Mouse (Mus musculus): Measurements from ENCODE around the gene Sh3gl3. TPM values are rescaled to one million over a fixed set of nuclear protein-coding genes. Genes with fewer than 3 reads are reported as not detected.

Gene Sh3gl3
- polyA plus RNA-seq, 1 experiment from 2014 or later = 0.19 TPM

- 54% methylated on average over 3 of the region's 3 CpGs for WGBS (ENCODE audit: insufficient replicate concordance)
- H3K9ac ChIP-seq (ENCODE audit: low read depth, low read length) = no peak overlapping the region
Observed at GRCm38 (mm10) chr7:82350421-82350820, 176.8 kb downstream of the Sh3gl3 start.

More at GRCm38 (mm10) chr7:82350421-82350820, 176.8 kb downstream of the Sh3gl3 start:
- no peak for ATAC-seq (ENCODE audit: low read depth)
- H3K27ac ChIP-seq (ENCODE audit: low read length) = no peak overlapping the region
- H3K9me3 ChIP-seq (replicated peaks; ENCODE audit: control insufficient read depth, low read length) = no peaks in the 10 kb centered on the region
- H3K4me3 ChIP-seq (ENCODE audit: low read depth, low read length) = no peak overlapping the region
- H3K27me3 ChIP-seq (ENCODE audit: control insufficient read depth, insufficient read depth, low read depth, low read length) = no peaks in the 10 kb centered on the region
- no peaks in the 10 kb centered on the region for H3K36me3 ChIP-seq (ENCODE audit: control insufficient read depth, insufficient read depth)
- H3K4me2 ChIP-seq (ENCODE audit: low read depth, low read length) = no peak overlapping the region
- no peaks in the 10 kb centered on the region for H3K4me1 ChIP-seq (ENCODE audit: control insufficient read depth, low read depth, low read length)

Other genes with a start within 250 kb of the Sh3gl3 start
- gene Hdgfl3, start 239.4 kb upstream of the Sh3gl3 start, polyA plus RNA-seq (2015; fragmentation: Nextera tagmentation; extraction: Ambion mirVana) = 0.29 and 0.39 TPM in 2 replicates
- 0.35 and 0.39 TPM in 2 replicates for gene Bnc1, start 181.5 kb upstream of the Sh3gl3 start, polyA plus RNA-seq (2015; fragmentation: Nextera tagmentation; extraction: Ambion mirVana)
- gene Adamtsl3, start 161.9 kb downstream of the Sh3gl3 start, polyA plus RNA-seq (2015; fragmentation: Nextera tagmentation; extraction: Ambion mirVana) = 0.07 and 0.17 TPM in 2 replicates

Data from liver, embryonic 16.5 days (tissue).